Mouse (Mus musculus) limb, embryonic 12.5 days (tissue): Measurements from ENCODE around the gene Ppp2r5c. TPM values are rescaled to one million over a fixed set of nuclear protein-coding genes. Genes with fewer than 3 reads are reported as not detected.

ENCODE experiments used
- ATAC-seq: fragments of 200-750 bp; cut with Nextera tagmentation; 2 replicates; pipeline ENCODE4 v1.8.0; 2017; ENCODE audit warnings: low read depth, moderate TSS enrichment; ENCODE audit not compliant: insufficient number of reproducible peaks, insufficient read depth, low FRiP score, low TSS enrichment
- H3K27ac ChIP-seq: fragments of 300-500 bp; sonication (generic); 2 replicates; pipeline ENCODE4 v1.5.1; 2016; ENCODE audit warnings: mild to moderate bottlenecking, moderate library complexity
- H3K27me3 ChIP-seq: fragments of 300-500 bp; sonication (generic); 2 replicates; pipeline ENCODE4 v1.6.1; 2016; ENCODE audit warnings: mild to moderate bottlenecking, moderate library complexity
- H3K36me3 ChIP-seq: fragments of 300-500 bp; sonication (generic); 2 replicates; pipeline ENCODE4 v1.6.1; 2016; ENCODE audit warnings: mild to moderate bottlenecking, moderate library complexity
- H3K4me1 ChIP-seq: fragments of 300-500 bp; sonication (generic); replicated peaks from 2 replicates; pipeline ENCODE4 v1.6.1; 2016
- H3K4me2 ChIP-seq: fragments of 300-500 bp; sonication (generic); 2 replicates; pipeline ENCODE4 v1.6.1; 2016; ENCODE audit warnings: mild to moderate bottlenecking, moderate library complexity
- H3K4me3 ChIP-seq: fragments of 300-500 bp; sonication (generic); replicated peaks from 2 replicates; pipeline ENCODE4 v1.5.1; 2016; ENCODE audit warnings: mild to moderate bottlenecking
- H3K9ac ChIP-seq: fragments of 300-500 bp; sonication (generic); replicated peaks from 2 replicates; pipeline ENCODE4 v1.6.1; 2016; ENCODE audit warnings: mild to moderate bottlenecking, moderate library complexity
- H3K9me3 ChIP-seq: fragments of 300-500 bp; sonication (generic); 2 replicates; pipeline ENCODE4 v1.6.1; 2016; ENCODE audit warnings: mild to moderate bottlenecking, moderate library complexity
- WGBS: fragments of 180-500 bp; shearing (Covaris S2); methylation state at CpG from one replicate; pipeline ENCODE4 v1.1.7; 2016; 5-methylcytosine and 5-hydroxymethylcytosine counted together
- polyA plus RNA-seq: library from polyadenylated mRNA; unstranded; fragments of >200 nt; fragmentation: Nextera tagmentation; extraction: Ambion mirVana; gene quantifications from 2 replicates; pipeline ENCODE4 v1.2.1, GENCODE M21; 2016

Gene Ppp2r5c
- polyA plus RNA-seq, 1 experiment from 2014 or later: 153 TPM

DNA sequence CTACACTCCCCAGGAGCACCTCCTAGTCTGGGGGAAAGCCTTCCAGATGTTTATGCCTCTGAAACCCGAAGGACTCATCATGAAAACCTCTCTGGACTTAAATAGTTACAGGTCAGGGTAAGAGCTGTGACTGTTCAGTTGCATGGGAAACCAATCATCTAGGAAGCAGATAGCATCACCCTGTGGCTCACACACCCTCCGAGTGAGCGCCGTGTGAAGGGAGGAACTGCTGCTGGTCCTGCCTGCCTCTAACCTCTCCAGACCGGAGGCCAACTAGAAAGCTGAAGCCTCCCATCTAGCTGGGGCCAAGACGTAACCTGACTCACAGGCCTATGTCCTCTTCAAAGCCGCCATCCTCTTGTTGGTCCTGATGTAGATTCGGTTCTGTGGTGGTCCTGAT lies 53.2 kb downstream of the Ppp2r5c start:
- Histone ChIP-seq H3K9me3 (no peaks in the 10 kb centered on the region), H3K9ac (no peak overlapping the region), H3K36me3 (no peaks in the 10 kb centered on the region), H3K4me3 (no peak overlapping the region), H3K27me3 (no peaks in the 10 kb centered on the region), H3K27ac (no peak overlapping the region), H3K4me2 (no peak overlapping the region), H3K4me1 (peaks cover 36% of the 10 kb centered on the region)
- ATAC-seq: no peak
- WGBS: 90% methylated on average over 8 of the region's 8 CpGs

DNA sequence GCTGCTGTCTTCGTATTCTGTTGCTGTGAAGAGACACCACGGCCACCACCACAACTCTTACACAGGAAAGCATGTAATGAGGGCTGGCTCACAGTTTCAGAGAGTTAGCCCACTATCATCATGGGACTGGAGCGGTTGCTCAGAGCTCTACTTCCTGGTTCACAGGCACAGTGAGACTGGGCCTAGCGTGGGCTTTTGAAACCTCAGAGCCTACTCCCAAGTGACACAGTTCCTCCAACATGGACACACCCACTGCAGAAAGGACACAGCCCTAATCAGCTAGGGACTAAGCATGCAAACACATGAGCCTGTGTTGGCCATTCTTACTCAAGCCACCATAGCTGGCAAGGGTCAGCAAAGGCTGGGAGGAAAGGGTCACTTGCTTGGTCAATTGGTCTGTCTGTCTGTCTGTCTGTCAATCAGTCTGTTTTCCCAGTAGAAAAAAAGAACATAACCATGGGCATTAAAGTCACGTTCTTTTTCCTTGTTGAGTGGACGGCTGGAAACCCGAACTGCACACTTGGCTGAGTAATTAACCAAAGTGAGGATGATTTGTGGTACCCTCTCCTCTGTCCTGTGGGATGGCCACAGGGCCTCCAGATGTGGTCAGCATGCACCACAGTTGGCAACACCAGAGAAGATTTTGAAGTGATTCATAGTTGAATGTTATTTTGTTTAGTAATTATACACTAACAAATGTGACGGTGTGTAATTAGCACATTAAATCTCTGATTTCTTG lies 56.7 kb downstream of the Ppp2r5c start:
- H3K4me3 ChIP-seq: no peak overlapping the region
- WGBS: 64% methylated on average over 8 of the region's 8 CpGs

DNA sequence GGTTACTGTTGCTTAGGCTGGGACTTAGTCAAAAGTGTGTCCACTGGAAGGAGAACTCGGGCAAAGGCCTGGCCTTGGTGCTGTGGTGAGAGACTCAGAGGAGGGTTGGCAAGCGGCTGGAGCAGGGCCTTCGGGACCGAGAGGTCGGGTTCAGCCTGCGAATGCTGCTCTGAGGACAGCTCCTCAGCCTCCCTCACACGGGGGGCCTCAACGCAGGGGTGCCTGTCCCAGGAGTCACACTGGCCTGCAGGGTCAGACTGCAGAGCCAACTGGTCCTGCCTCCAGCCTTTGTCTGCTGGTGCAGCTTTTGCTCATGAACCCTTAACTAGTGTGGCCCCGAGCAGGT lies 57.2 kb downstream of the Ppp2r5c start:
- H3K4me2 ChIP-seq: no peak overlapping the region
- no peak for ATAC-seq
- no peak overlapping the region for H3K4me3 ChIP-seq
- no peaks in the 10 kb centered on the region for H3K9me3 ChIP-seq
- WGBS: 68% methylated on average over 9 of the region's 9 CpGs
- H3K27me3 ChIP-seq: no peaks in the 10 kb centered on the region
- no peak overlapping the region for H3K27ac ChIP-seq
- no peaks in the 10 kb centered on the region for H3K36me3 ChIP-seq
- H3K9ac ChIP-seq: no peak overlapping the region
- H3K4me1 ChIP-seq: peaks cover 19% of the 10 kb centered on the region

More for the DNA sequence above, 56.7 kb downstream of the Ppp2r5c start:
- no peak overlapping the region for H3K4me2 ChIP-seq
- H3K27ac ChIP-seq: no peak overlapping the region
- no peak overlapping the region for H3K9ac ChIP-seq
- ATAC-seq: no peak
- no peaks in the 10 kb centered on the region for H3K9me3 ChIP-seq
- no peaks in the 10 kb centered on the region for H3K27me3 ChIP-seq
- no peaks in the 10 kb centered on the region for H3K36me3 ChIP-seq
- peaks cover 24% of the 10 kb centered on the region for H3K4me1 ChIP-seq

DNA sequence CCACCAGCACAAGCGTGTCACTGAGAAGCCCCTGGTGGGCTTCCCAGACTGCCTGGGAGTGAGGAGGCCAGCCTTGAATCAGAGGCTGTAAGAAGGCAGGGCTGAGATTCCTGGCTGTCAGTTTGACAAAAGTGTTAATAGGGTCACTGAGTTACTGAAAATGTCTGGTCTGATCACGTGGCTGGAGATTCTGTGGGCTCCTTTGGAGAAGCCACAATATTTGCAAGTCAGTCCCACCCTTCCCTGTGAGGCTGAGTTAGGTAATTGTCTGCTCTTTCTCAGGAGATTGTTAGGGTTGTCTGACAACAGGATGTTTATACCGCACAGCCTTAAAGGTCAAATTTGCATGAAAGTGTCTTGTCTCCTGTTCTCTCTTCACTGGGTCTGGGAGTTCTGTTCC lies 57.9 kb downstream of the Ppp2r5c start:
- Histone ChIP-seq H3K9me3 (no peaks in the 10 kb centered on the region), H3K4me2 (no peak overlapping the region), H3K36me3 (no peaks in the 10 kb centered on the region), H3K27ac (no peak overlapping the region), H3K4me3 (no peak overlapping the region), H3K4me1 (peaks cover 24% of the 10 kb centered on the region), H3K9ac (no peak overlapping the region), H3K27me3 (no peaks in the 10 kb centered on the region)
- ATAC-seq: no peak
- 41% methylated on average over 3 of the region's 3 CpGs for WGBS

DNA sequence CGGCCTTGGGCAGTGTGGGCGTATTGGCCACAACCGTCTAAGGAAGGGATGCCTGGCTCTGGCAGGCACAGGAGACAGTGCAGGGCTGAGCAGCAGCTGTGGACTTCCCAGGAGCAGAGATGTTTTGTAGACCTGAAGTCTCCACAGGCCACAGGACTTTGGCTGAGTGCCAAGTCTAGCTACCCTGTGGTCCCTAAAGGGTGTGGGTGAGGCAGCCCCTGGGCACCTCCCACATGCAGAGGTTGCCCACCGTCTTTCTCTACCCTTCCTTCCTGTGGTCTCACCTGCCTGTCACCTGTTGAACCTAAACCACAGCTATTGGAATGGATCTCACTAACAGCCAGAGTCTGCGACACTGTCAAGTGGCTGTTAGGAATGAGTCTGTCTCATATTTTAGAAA lies 59.1 kb downstream of the Ppp2r5c start:
- Histone ChIP-seq H3K27me3 (no peaks in the 10 kb centered on the region), H3K4me1 (peaks cover 32% of the 10 kb centered on the region), H3K9me3 (no peaks in the 10 kb centered on the region), H3K27ac (no peak overlapping the region), H3K36me3 (no peaks in the 10 kb centered on the region), H3K4me3 (no peak overlapping the region), H3K4me2 (no peak overlapping the region), H3K9ac (no peak overlapping the region)
- no peak for ATAC-seq
- WGBS: 79% methylated on average over 5 of the region's 5 CpGs

DNA sequence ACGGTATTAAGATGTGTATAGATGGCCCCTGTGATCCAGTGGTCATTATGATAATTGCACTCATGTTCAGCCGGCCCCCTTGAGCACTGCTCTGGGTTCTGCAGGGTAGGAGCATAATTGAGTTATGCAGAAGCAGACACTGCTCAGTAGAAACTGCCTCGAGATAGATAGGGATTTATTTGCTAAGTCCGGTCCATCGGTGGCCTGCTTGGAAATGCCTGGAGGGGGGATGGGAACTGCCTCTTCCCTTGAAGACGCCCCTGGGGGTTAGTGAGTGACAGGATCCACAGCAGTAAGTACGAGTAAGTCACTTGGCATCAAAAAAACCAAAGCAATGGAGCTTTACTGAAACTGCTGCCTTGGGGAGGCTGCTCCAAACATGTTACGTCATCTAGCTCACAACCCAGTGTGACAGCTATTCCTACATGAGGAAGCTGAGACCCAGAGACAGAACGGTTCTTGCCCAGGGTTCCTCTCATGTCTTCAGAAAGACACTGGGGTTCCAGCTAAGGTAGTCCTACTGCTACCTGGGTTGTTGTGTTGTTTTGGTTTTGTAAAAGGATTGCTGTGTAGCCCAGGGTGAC lies 60.9 kb downstream of the Ppp2r5c start:
- Histone ChIP-seq H3K36me3 (peaks cover 2% of the 10 kb centered on the region; the same call in 1 of the 2 replicates), H3K9ac (no peak overlapping the region), H3K9me3 (no peaks in the 10 kb centered on the region), H3K4me1 (peaks cover 32% of the 10 kb centered on the region), H3K27ac (no peak overlapping the region), H3K4me3 (no peak overlapping the region), H3K27me3 (no peaks in the 10 kb centered on the region), H3K4me2 (no peak overlapping the region)
- 52% methylated on average over 9 of the region's 9 CpGs for WGBS
- no peak for ATAC-seq

DNA sequence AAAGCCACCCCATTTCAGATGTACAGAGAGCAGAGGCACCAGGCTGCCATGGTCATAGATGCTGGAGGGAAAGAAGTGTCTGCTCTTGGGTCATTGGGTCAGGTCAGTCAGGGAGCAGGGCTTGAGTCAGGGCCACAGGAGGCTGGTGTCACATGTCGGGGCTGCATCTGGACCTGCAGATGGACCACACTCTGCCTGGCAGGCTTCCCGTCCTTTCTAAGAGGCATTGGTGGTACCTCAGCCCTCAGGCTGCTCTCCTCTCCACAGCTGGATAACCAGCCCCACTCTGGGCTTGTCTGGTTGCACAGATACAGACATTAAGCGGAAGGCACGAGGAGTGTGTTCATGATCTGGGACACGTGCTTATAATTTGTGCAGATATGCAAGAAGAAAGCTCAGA lies 61.8 kb downstream of the Ppp2r5c start:
- Histone ChIP-seq H3K27ac (no peak overlapping the region), H3K9me3 (no peaks in the 10 kb centered on the region)
- ATAC-seq: no peak

DNA sequence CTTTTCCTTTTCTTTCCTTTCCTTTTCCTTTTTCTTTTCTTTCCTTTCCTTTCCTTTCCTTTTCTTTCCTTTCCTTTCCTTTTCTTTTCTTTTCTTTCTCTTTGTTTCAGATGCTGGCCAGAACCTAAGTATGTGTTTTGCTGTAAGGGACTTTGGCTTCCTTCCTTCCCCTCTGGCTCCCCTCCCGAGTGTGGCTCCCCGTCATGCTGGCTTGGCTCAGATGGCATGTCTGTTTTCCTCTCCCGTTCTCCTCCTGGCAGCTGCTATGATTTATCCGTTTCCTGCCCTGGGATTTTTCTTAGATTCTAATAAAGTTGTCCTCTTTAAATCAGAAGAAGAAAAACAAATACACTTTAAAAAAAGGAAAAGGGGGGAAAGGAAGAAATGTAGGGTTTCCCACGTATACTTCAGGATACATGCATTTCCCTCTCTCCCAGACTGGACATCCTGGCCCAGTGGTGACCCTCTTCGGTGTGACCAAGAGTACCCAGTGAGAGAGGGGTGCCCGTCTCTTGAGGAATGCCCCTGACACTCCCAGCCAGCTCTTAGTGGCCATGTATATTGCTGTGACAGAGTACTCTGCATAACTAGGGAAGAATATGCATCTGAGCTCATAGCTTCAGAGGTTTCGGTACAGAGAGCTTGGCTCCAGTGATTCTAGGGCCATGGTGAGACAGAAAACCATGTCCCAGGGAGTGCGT lies 63.4 kb downstream of the Ppp2r5c start:
- peak overlapping the region; percentile 25; the same call in 1 of the 2 replicates for H3K27ac ChIP-seq
- H3K4me1 ChIP-seq: peaks cover 16% of the 10 kb centered on the region
- H3K4me2 ChIP-seq: no peak overlapping the region
- no peak overlapping the region for H3K9ac ChIP-seq
- H3K4me3 ChIP-seq: no peak overlapping the region
- H3K9me3 ChIP-seq: no peaks in the 10 kb centered on the region
- 68% methylated on average over 9 of the region's 9 CpGs for WGBS
- H3K27me3 ChIP-seq: no peaks in the 10 kb centered on the region
- ATAC-seq: no peak
- H3K36me3 ChIP-seq: peaks cover 11% of the 10 kb centered on the region; the same call in 1 of the 2 replicates

More for the DNA sequence above, 61.8 kb downstream of the Ppp2r5c start:
- WGBS: 66% methylated on average over 5 of the region's 5 CpGs
- H3K36me3 ChIP-seq: peaks cover 11% of the 10 kb centered on the region; the same call in 1 of the 2 replicates
- H3K4me1 ChIP-seq: peaks cover 30% of the 10 kb centered on the region
- no peak overlapping the region for H3K9ac ChIP-seq
- no peak overlapping the region for H3K4me3 ChIP-seq
- H3K27me3 ChIP-seq: no peaks in the 10 kb centered on the region
- no peak overlapping the region for H3K4me2 ChIP-seq

DNA sequence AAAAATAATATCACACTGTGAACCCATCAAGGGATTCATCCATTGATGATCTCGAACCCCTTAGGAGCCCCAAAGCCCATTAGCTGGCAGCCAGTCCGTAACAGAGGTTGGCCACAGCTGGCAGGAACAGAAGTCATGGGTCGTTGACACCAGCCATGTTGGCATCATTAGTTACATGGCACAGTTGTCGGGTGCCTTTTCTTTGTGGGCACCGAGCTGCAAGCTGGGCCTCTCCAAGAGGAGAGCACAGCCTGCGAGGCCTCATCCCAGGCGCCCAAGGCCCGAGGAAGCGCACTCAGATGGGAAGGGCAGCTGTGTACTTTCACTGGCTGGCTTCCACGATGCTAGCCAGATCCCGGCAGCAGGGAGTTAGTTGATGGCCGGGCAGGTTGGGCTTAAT lies 64.3 kb downstream of the Ppp2r5c start:
- Histone ChIP-seq H3K27ac (no peak overlapping the region), H3K9ac (no peak overlapping the region), H3K4me2 (no peak overlapping the region), H3K36me3 (peaks cover 11% of the 10 kb centered on the region; the same call in 1 of the 2 replicates), H3K4me3 (no peak overlapping the region), H3K4me1 (peaks cover 12% of the 10 kb centered on the region), H3K9me3 (no peaks in the 10 kb centered on the region), H3K27me3 (no peaks in the 10 kb centered on the region)
- ATAC-seq: no peak
- 82% methylated on average over 12 of the region's 12 CpGs for WGBS

DNA sequence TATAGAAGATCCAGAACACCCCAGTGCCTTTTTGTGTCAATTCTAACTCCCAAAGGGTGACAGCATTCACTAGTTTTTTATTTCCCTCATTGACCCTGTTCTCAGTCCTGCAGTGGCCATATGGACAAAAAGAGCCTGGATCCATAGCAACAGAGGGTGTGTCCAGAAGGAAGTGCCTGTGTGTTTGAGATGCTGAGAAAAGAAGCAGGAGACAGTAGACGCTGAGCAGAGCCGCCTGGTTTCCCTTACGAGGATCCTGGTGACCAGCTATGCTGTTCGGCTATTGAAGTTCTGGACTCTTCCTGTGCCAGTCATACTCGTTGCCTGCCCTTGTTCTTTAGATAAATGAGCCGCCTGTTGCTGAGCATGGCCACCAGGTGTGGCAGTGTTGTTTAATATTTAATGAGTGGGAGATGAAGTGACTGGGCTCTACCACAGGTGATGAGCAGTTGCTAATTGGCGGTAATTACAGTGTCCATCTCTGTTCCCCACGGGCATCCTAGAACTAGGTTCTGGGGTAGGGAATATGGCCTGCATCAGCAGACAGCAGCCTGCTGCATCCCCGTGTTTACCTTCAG lies 65.0 kb downstream of the Ppp2r5c start:
- H3K4me2 ChIP-seq: no peak overlapping the region
- H3K36me3 ChIP-seq: peaks cover 13% of the 10 kb centered on the region
- no peak overlapping the region for H3K9ac ChIP-seq
- ATAC-seq: no peak
- H3K27ac ChIP-seq: no peak overlapping the region
- no peaks in the 10 kb centered on the region for H3K27me3 ChIP-seq
- H3K4me1 ChIP-seq: peaks cover 12% of the 10 kb centered on the region
- H3K9me3 ChIP-seq: no peaks in the 10 kb centered on the region
- no peak overlapping the region for H3K4me3 ChIP-seq
- WGBS: 60% methylated on average over 9 of the region's 9 CpGs

DNA sequence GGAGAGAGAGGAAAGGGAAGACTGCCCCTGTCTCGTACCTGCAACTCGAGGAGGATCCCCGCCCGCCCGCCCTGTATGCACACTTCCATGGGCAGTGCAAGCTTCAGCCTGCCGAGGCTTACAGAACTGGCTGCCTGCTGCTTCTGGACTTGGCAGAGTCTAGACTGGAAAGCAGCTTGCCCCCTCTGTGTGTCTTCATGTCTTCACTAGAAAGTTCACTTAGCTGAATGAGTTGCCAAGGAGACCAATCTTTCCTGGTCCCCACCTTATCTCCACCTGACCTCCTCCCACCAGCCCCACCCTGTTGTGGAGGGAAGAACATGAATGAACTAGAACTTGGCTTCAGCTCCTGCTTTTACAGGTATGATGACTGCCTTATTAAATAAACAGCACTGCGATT lies 66.0 kb downstream of the Ppp2r5c start:
- Histone ChIP-seq H3K4me2 (no peak overlapping the region), H3K27ac (no peak overlapping the region), H3K27me3 (no peaks in the 10 kb centered on the region), H3K9ac (no peak overlapping the region), H3K4me3 (no peak overlapping the region), H3K36me3 (peaks cover 23% of the 10 kb centered on the region), H3K9me3 (no peaks in the 10 kb centered on the region), H3K4me1 (peaks cover 12% of the 10 kb centered on the region)
- ATAC-seq: no peak
- WGBS: 90% methylated on average over 7 of the region's 7 CpGs
